Mouse (Mus musculus) forebrain, embryonic 14.5 days (tissue): ENCODE results near the gene Cipc. TPM values are rescaled to one million over a fixed set of nuclear protein-coding genes. Genes with fewer than 3 reads are reported as not detected.

Source experiments
- ATAC-seq: fragments of 200-750 bp; cut with Nextera tagmentation; 2 replicates; pipeline ENCODE4 v1.8.0; 2017; ENCODE audit warnings: mild to moderate bottlenecking, moderate library complexity
- DNase-seq: peaks from one replicate; pipeline ENCODE4 v3.0.0-alpha.2; 2015; ENCODE audit warnings: low spot score
- H3K27ac ChIP-seq: fragments of 300-500 bp; sonication (generic); 2 replicates; pipeline ENCODE4 v1.5.1; 2014; ENCODE audit warnings: low read depth, mild to moderate bottlenecking, control low read depth, low read length, moderate library complexity
- H3K27me3 ChIP-seq: fragments of 300-500 bp; sonication (generic); replicated peaks from 2 replicates; pipeline ENCODE4 v1.6.1; 2014; ENCODE audit warnings: low read length, control low read depth, mixed read lengths; ENCODE audit not compliant: control insufficient read depth, insufficient read depth
- H3K36me3 ChIP-seq: fragments of 300-500 bp; sonication (generic); 2 replicates; pipeline ENCODE4 v1.6.1; 2014; ENCODE audit warnings: low read length, control low read depth; ENCODE audit not compliant: control insufficient read depth, insufficient read depth
- H3K4me1 ChIP-seq: fragments of 300-500 bp; sonication (generic); 2 replicates; pipeline ENCODE4 v1.6.1; 2014; ENCODE audit warnings: antibody characterized with exemption, low read length, control low read depth; ENCODE audit not compliant: control insufficient read depth, insufficient read depth
- H3K4me2 ChIP-seq: fragments of 300-500 bp; sonication (generic); 2 replicates; pipeline ENCODE4 v1.6.1; 2014; ENCODE audit warnings: mild to moderate bottlenecking, control low read depth, low read length
- H3K4me3 ChIP-seq: fragments of 300-500 bp; sonication (generic); 2 replicates; pipeline ENCODE4 v1.5.1; 2014; ENCODE audit warnings: low read depth, low read length, control low read depth
- H3K9ac ChIP-seq: fragments of 300-500 bp; sonication (generic); 2 replicates; pipeline ENCODE4 v1.6.1; 2014; ENCODE audit warnings: mild to moderate bottlenecking, low read length, control low read depth, moderate library complexity
- H3K9me3 ChIP-seq: fragments of 300-500 bp; sonication (generic); replicated peaks from 2 replicates; pipeline ENCODE4 v1.6.1; 2016; ENCODE audit warnings: low read length, control low read depth, mixed read lengths; ENCODE audit not compliant: control insufficient read depth
- WGBS: fragments of 180-500 bp; shearing (Covaris S2); extraction: QIAGEN DNeasy Blood & Tissue Kit; methylation state at CpG from one replicate; pipeline ENCODE4 v1.1.7; 2014; 5-methylcytosine and 5-hydroxymethylcytosine counted together
- polyA plus RNA-seq: library from polyadenylated mRNA; unstranded; fragments of >200 nt; fragmentation: Nextera tagmentation; extraction: Ambion mirVana; gene quantifications from 2 replicates; pipeline ENCODE4 v1.2.1, GENCODE M21; 2014

Cipc gene
- 47.5 and 57.0 TPM in 2 replicates for polyA plus RNA-seq

DNA sequence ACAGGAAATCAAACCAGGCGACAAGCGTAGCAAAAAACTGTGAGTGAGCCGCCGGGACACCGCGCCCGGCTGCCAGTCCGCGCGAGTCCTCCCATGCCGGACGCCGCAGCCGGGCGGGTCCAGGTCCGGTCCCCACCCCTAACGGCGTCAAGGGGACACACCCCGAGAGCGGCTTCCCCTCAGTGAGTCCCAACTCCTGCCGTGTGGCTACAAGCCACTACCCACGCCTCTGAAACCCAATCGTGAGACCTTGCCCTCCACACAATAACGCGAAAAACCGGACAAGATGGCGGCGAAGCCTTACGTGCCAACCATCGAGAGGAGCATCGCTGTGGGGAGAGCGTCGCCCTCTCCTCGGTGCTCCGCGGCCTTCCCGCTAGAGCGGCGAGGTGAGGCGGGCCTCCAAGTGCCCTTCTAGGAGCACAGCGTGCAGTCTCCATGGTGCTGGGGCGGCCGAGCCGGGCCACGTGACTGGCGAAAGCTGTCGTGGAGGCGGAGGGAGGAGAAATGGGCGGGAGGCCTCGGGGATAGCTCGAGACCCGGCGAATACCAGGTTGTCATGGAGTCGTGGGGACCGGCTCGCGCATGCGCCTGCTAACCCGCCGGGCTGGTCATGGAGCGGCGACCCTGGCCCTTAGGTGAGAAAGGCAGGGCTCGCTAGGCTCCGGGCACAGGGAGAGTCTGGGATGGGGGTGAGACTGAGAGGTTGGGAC lies at the start of gene Cipc:
Gene Cipc (plus strand): TSS at position 182 of the 713 bp plus-strand sequence.
- H3K4me1 ChIP-seq: peaks cover 40% of the 10 kb centered on the region
- H3K9ac ChIP-seq: peak within 1 kb of the TSS; percentile 94
- DNase-seq: peak; percentile 99
- whole genome bisulfite sequencing: under 1% methylated on average over 64 of the region's 64 CpGs
- H3K4me2 ChIP-seq: peak within 1 kb of the TSS; percentile 77
- H3K9me3 ChIP-seq: no peaks in the 10 kb centered on the region
- peak within 1 kb of the TSS; percentile 99 for H3K27ac ChIP-seq
- peak within 1 kb of the TSS; percentile 69 for H3K4me3 ChIP-seq
- peak; percentile 98 for ATAC-seq
- H3K36me3 ChIP-seq: no peaks in the 10 kb centered on the region
- no peaks in the 10 kb centered on the region for H3K27me3 ChIP-seq

DNA sequence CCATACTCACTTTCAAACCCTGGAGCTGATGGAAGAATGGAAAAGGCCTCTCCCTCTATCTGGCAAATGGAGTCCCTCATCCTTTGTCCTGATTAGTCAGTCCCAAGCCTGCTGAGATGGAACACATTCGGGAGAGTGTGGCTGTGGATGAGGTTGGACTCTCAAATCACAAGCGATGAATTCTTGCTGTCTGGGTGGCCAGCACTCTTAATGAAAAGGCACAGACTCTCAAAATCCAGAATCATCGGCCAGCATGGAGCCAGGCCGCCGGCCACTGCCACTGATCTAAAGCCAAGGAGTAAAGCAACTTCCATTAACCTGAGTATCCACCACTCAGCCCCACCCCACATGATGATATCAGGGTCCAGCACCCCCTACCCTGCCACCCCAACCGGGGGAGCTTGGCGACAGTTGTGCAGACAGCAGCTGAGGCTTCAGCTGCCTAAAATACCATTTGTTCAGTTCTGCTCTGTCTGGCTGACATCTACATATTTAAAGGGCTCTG lies 49.0 kb upstream of the Cipc start:
- WGBS: 25% methylated on average over 7 of the region's 7 CpGs
- no peak overlapping the region for H3K4me3 ChIP-seq
- H3K9me3 ChIP-seq: no peaks in the 10 kb centered on the region
- H3K4me1 ChIP-seq: peaks cover 65% of the 10 kb centered on the region
- no peak for ATAC-seq
- peak overlapping the region; percentile 100 for H3K27ac ChIP-seq
- peak overlapping the region; percentile 61 for H3K4me2 ChIP-seq
- DNase-seq: no peak
- peak overlapping the region; percentile 65 for H3K9ac ChIP-seq
- no peaks in the 10 kb centered on the region for H3K27me3 ChIP-seq
- H3K36me3 ChIP-seq: no peaks in the 10 kb centered on the region

DNA sequence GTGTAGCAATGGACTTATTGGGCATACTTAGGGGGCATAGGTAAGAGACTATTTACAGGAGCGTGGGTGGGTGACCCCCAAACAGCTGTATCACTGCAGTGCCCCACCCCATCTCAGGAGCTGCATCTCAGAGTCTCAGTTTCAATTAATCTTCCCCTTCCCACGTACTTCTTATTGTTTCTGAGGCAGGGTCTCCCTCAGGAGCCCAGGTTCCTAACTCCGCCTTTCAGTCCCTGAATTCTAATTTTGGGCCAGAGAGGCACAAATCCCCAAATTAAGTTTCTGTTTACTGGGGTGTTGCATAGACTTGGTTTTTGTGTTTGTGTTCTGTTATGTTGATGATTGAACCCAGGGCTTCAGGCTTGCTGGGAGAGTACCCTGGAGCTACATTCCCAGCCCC lies 48.4 kb upstream of the Cipc start:
- DNase-seq: no peak
- peaks cover 58% of the 10 kb centered on the region for H3K4me1 ChIP-seq

DNA sequence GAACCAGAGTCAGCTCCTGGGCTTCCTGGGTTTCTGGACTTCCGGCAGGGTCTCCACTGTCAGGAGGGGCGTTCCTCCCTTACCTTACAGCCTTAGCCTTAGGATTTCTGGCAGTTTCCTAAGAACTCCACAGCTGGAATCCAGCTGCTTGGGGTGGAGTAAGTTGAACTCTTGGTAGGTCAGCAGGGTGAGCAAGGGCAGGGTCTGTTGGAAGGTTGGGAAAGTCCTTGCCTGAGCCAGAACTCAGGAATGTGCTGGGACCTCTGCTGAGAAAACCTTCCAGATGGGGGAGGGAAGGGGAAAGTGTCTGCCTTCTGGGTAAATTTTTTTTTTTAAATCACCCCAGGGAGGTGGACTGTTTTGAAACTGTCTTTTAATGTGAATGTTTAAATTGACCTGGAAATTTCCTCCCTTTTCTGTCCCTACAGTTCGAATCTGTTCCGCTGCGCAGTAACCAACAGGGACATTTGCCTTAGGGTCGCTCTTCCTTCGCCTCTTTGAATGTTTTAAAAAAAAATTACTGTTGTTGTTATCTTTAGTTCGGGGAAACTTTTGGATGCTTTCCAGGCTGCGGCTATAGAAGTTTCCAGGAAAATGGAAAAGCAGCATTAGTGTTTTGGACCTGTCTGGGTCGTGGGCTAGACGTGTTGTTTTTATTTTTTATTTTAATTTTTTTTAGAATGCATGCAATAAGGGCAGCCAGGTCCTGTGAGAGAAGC lies 47.2 kb upstream of the Cipc start:
- no peak overlapping the region for H3K9ac ChIP-seq
- DNase-seq (no peak), ATAC-seq (no peak)
- peaks cover 52% of the 10 kb centered on the region for H3K4me1 ChIP-seq
- no peak overlapping the region for H3K4me3 ChIP-seq
- no peaks in the 10 kb centered on the region for H3K36me3 ChIP-seq
- H3K9me3 ChIP-seq: no peaks in the 10 kb centered on the region
- 0 out of 2 replicates have a peak overlapping the region, but pooled peaks have one; percentile 30 for H3K27ac ChIP-seq
- 67% methylated on average over 11 of the region's 11 CpGs for WGBS
- H3K27me3 ChIP-seq: no peaks in the 10 kb centered on the region
- H3K4me2 ChIP-seq: no peak overlapping the region

More for the DNA sequence above, 48.4 kb upstream of the Cipc start:
- Histone ChIP-seq H3K27me3 (no peaks in the 10 kb centered on the region), H3K36me3 (no peaks in the 10 kb centered on the region), H3K9me3 (no peaks in the 10 kb centered on the region), H3K4me3 (no peak overlapping the region), H3K9ac (peak overlapping the region; percentile 65), H3K27ac (peak overlapping the region; percentile 100), H3K4me2 (peak overlapping the region; percentile 61; the same call in 1 of the 2 replicates)
- WGBS: 35% methylated on average over 3 of the region's 3 CpGs
- ATAC-seq: no peak

DNA sequence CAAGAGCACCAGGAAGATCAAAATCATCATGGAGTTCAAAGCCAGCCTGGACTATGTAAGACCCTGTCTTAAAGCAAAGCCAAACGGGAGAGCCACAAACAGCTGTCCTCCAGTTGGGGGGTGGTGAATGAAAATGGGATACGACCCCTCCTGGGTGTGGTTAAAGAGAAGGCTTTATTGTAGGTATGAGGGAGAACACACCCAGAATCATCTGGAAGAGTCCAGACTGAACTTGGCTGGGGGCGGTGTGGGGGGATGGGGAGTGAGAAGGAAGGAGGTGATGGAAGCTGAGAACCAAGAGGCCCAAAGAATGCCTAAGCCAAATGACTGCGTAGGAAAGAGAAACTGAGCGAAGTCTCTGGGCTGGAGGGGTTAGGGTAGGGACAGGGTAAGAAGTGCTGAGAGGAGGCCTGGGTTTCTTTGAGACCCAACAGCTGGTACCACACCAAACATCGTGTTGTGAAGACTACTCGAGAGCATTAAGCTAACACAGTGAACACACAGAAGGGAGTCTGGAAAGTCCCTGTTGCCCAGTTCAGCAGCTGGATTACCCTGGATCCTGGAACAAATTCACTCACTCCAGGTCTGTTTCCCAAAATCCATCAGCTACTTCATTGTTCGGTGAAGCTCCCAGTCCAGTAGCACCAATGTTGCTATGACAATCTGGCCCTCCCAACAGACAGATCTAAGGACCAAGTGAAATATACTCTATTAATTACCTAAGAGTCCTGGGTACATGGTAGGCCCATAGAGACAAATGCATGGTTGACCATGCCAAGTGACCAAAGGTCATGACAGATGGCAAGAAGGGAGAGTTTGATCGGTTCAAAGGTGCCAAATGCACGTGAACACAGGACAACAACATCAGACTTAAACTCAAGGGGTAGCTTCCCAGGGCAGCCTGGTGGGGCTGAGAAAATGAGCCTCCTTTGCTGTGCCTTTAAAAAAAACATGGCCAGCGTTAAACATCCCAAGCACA lies 42.7 kb upstream of the Cipc start:
- DNase-seq (no peak), ATAC-seq (no peak)
- Histone ChIP-seq H3K27me3 (no peaks in the 10 kb centered on the region), H3K36me3 (no peaks in the 10 kb centered on the region), H3K9ac (no peak overlapping the region), H3K27ac (no peak overlapping the region), H3K9me3 (no peaks in the 10 kb centered on the region), H3K4me1 (peaks cover 23% of the 10 kb centered on the region), H3K4me2 (no peak overlapping the region), H3K4me3 (no peak overlapping the region)
- 84% methylated on average over 11 of the region's 11 CpGs for WGBS

DNA sequence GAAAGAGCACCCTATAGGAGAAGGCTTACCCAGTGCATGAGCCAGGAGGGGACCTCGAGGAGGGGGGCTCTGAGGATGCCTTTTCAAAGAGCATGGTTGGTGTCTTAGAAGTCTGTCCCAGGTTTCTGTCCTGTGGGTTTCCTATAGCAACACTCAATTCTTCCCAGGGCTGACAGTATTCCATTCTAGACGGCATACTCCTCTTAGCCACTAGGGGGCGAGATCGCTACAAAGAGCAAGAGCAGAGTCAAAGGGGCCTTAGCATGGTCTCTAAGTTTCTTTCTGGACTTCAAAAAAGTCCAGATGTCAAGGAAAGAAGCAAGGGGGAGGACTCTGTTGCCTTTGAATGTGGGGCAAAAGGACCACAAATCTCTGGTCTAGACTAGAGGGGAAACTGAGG lies 41.6 kb upstream of the Cipc start:
- Histone ChIP-seq H3K4me3 (no peak overlapping the region), H3K4me1 (peaks cover 12% of the 10 kb centered on the region), H3K9me3 (no peaks in the 10 kb centered on the region), H3K9ac (no peak overlapping the region), H3K27ac (no peak overlapping the region), H3K36me3 (no peaks in the 10 kb centered on the region), H3K4me2 (no peak overlapping the region), H3K27me3 (no peaks in the 10 kb centered on the region)
- peak; percentile 71 for DNase-seq
- peak; percentile 12 for ATAC-seq
- 13% methylated on average over 4 of the region's 4 CpGs for WGBS

DNA sequence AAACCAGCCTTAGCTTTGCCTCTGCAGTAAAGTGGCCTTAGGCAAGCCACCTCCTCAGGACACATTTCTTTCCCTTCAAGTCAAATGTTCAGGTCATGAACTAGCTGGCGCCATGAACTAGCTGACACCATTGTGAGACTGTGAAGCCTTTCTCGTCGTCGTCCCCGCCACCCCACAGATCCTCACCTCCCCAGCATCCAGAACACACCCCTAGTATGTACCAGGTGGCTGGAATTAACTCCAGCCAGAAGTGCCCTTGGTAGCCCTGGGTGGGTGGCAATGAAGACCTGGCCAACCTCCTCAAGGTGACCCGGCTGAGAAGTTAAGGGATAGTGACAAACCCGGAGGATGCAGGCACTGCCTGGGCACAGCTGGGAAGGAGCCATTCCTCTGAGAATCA lies 41.0 kb upstream of the Cipc start:
- peak; percentile 11; the same call in 1 of the 2 replicates for ATAC-seq
- Histone ChIP-seq H3K27me3 (no peaks in the 10 kb centered on the region), H3K9ac (no peak overlapping the region), H3K4me1 (peaks cover 15% of the 10 kb centered on the region), H3K27ac (no peak overlapping the region), H3K4me3 (no peak overlapping the region), H3K9me3 (no peaks in the 10 kb centered on the region), H3K36me3 (no peaks in the 10 kb centered on the region), H3K4me2 (no peak overlapping the region)
- no peak for DNase-seq
- 73% methylated on average over 7 of the region's 7 CpGs for WGBS

DNA sequence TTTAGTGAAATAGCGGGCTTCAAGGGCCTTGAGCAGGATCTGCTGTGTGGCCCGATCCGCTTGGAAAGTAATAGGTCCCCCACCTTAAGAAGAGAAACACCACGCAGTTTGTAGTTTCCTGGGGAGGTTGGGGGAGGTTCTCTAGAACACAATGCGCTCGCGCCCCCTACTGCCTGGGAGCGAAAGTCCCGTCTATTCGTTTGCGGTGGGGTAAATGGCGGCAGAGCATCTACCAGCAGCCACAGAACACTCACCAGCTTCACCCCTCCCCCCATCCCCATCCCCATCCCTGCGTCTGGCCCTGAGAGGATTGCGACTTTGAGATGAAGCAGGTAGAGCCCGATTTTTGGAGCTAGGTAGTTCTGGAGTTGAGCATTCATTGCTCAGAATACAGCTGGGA lies 40.4 kb upstream of the Cipc start:
- Histone ChIP-seq H3K36me3 (no peaks in the 10 kb centered on the region), H3K4me2 (no peak overlapping the region; the same call in 1 of the 2 replicates), H3K4me3 (no peak overlapping the region), H3K9me3 (no peaks in the 10 kb centered on the region), H3K27me3 (no peaks in the 10 kb centered on the region), H3K9ac (no peak overlapping the region), H3K27ac (no peak overlapping the region), H3K4me1 (peaks cover 20% of the 10 kb centered on the region)
- ATAC-seq (peak; percentile 67), DNase-seq (peak; percentile 91)
- WGBS: 4% methylated on average over 15 of the region's 15 CpGs
